Mouse (Mus musculus): Measurements from ENCODE around the gene Car15.

- no peak for TF ChIP-seq CTCF (IDR thresholded peaks at IDR 0.05; ENCODE audit: control insufficient read depth, insufficient read depth, insufficient read length)
- no peak for TF ChIP-seq MYOG (IDR thresholded peaks at IDR 0.05; ENCODE audit: control insufficient read depth, extremely low read depth, insufficient read length)
These were observed at the start of gene Car15 for GRCm38 (mm10) chr16:17838051-17838450.

Data from C2C12 (cell line).